Mouse (Mus musculus): ENCODE measurements around the gene Tmx4.
"Not testable (repeated sequence)": the region's sequence is repeated elsewhere in the genome, so short reads cannot be mapped to it uniquely, and the experiment has no call there.

Tmx4 gene

GRCm38 (mm10) chr2:134643514-134644300, at the start of gene Tmx4:
Gene Tmx4 (minus strand): TSS chr2:134644145.
- peak; percentile 97 for DNase-seq (ENCODE audit: low read depth, low spot score)

- DNase-seq (ENCODE audit: low read depth, low spot score): no peak
These were observed 48.2 kb upstream of the Tmx4 start for GRCm38 (mm10) chr2:134692125-134692524.

- DNase-seq (ENCODE audit: low read depth, low spot score): no peak
These were observed 47.1 kb upstream of the Tmx4 start for GRCm38 (mm10) chr2:134691055-134691454.

GRCm38 (mm10) chr2:134682326-134682725, 38.4 kb upstream of the Tmx4 start:
- DNase-seq (ENCODE audit: low read depth, low spot score): no peak

- DNase-seq (ENCODE audit: low read depth, low spot score): no peak
These were observed 37.5 kb upstream of the Tmx4 start for GRCm38 (mm10) chr2:134681271-134681961.

GRCm38 (mm10) chr2:134679567-134679966, 35.6 kb upstream of the Tmx4 start:
- DNase-seq (ENCODE audit: low read depth, low spot score): no peak

GRCm38 (mm10) chr2:134675465-134675864, 31.5 kb upstream of the Tmx4 start:
- DNase-seq (ENCODE audit: low read depth, low spot score): no peak

GRCm38 (mm10) chr2:134673604-134674003, 29.7 kb upstream of the Tmx4 start:
- DNase-seq (ENCODE audit: low read depth, low spot score): peak; percentile 48

- DNase-seq (ENCODE audit: low read depth, low spot score): no peak
These were observed 12.5 kb upstream of the Tmx4 start for GRCm38 (mm10) chr2:134656477-134656876.

- no peak for DNase-seq (ENCODE audit: low read depth, low spot score)
These were observed 10.7 kb upstream of the Tmx4 start for GRCm38 (mm10) chr2:134654668-134655067.

GRCm38 (mm10) chr2:134652759-134653158, 8.8 kb upstream of the Tmx4 start:
- no peak for DNase-seq (ENCODE audit: low read depth, low spot score)

GRCm38 (mm10) chr2:134648999-134649398, 5.1 kb upstream of the Tmx4 start:
- DNase-seq (ENCODE audit: low read depth, low spot score): no peak

- DNase-seq (ENCODE audit: low read depth, low spot score): no peak
These were observed 1.8 kb upstream of the Tmx4 start for GRCm38 (mm10) chr2:134645752-134646151.

- DNase-seq (ENCODE audit: low read depth, low spot score): no peak
These were observed 1.2 kb upstream of the Tmx4 start for GRCm38 (mm10) chr2:134645166-134645565.

GRCm38 (mm10) chr2:134644301-134644912, 462 bp upstream of the Tmx4 start:
- DNase-seq (ENCODE audit: low read depth, low spot score): no peak

- no peak for DNase-seq (ENCODE audit: low read depth, low spot score)
These were observed 1.6 kb downstream of the Tmx4 start for GRCm38 (mm10) chr2:134642377-134642776.

GRCm38 (mm10) chr2:134641372-134641771, 2.6 kb downstream of the Tmx4 start:
- no peak for DNase-seq (ENCODE audit: low read depth, low spot score)

GRCm38 (mm10) chr2:134640398-134640797, 3.5 kb downstream of the Tmx4 start:
- no peak for DNase-seq (ENCODE audit: low read depth, low spot score)

GRCm38 (mm10) chr2:134628541-134628940, 15.4 kb downstream of the Tmx4 start:
- not testable (repeated sequence) for DNase-seq (ENCODE audit: low read depth, low spot score)

GRCm38 (mm10) chr2:134604935-134605334, 39.0 kb downstream of the Tmx4 start:
- no peak for DNase-seq (ENCODE audit: low read depth, low spot score)

- no peak for DNase-seq (ENCODE audit: low read depth, low spot score)
These were observed 52.8 kb downstream of the Tmx4 start for GRCm38 (mm10) chr2:134591081-134591694.

- no peak for DNase-seq (ENCODE audit: low read depth, low spot score)
These were observed 58.7 kb downstream of the Tmx4 start for GRCm38 (mm10) chr2:134585243-134585642.

All from CD4-positive helper T cell, adult 2 months (primary cell).